Mouse (Mus musculus) embryonic facial prominence, embryonic 15.5 days (tissue): Measurements from ENCODE around the gene Kmt2d. TPM values are rescaled to one million over a fixed set of nuclear protein-coding genes. Genes with fewer than 3 reads are reported as not detected.

Source experiments
- ATAC-seq: fragments of 200-750 bp; cut with Nextera tagmentation; 2 replicates; pipeline ENCODE4 v1.8.0; 2017; ENCODE audit warnings: low read depth, moderate TSS enrichment; ENCODE audit not compliant: insufficient number of reproducible peaks, low FRiP score, low TSS enrichment
- H3K27ac ChIP-seq: fragments of 300-500 bp; sonication (generic); replicated peaks from 2 replicates; pipeline ENCODE4 v1.5.1; 2015; ENCODE audit warnings: mild to moderate bottlenecking, inconsistent platforms
- H3K27me3 ChIP-seq: fragments of 300-500 bp; sonication (generic); 2 replicates; pipeline ENCODE4 v1.6.1; 2015; ENCODE audit warnings: inconsistent platforms
- H3K36me3 ChIP-seq: fragments of 300-500 bp; sonication (generic); 2 replicates; pipeline ENCODE4 v1.6.1; 2015; ENCODE audit warnings: mild to moderate bottlenecking, inconsistent platforms
- H3K4me1 ChIP-seq: fragments of 300-500 bp; sonication (generic); 2 replicates; pipeline ENCODE4 v1.6.1; 2015; ENCODE audit warnings: inconsistent platforms
- H3K4me2 ChIP-seq: fragments of 300-500 bp; sonication (generic); replicated peaks from 2 replicates; pipeline ENCODE4 v1.6.1; 2015; ENCODE audit warnings: mild to moderate bottlenecking, inconsistent platforms
- H3K4me3 ChIP-seq: fragments of 300-500 bp; sonication (generic); replicated peaks from 2 replicates; pipeline ENCODE4 v1.5.1; 2015; ENCODE audit warnings: mild to moderate bottlenecking, inconsistent platforms
- H3K9ac ChIP-seq: fragments of 300-500 bp; sonication (generic); 2 replicates; pipeline ENCODE4 v1.6.1; 2015; ENCODE audit warnings: inconsistent platforms
- H3K9me3 ChIP-seq: fragments of 300-500 bp; sonication (generic); replicated peaks from 2 replicates; pipeline ENCODE4 v1.6.1; 2016; ENCODE audit warnings: inconsistent platforms
- WGBS: fragments of 180-500 bp; shearing (Covaris S2); methylation state at CpG from one replicate; pipeline ENCODE4 v1.1.7; 2015; 5-methylcytosine and 5-hydroxymethylcytosine counted together
- polyA plus RNA-seq: library from polyadenylated mRNA; unstranded; fragments of >200 nt; fragmentation: Nextera tagmentation; extraction: Ambion mirVana; gene quantifications from 2 replicates; pipeline ENCODE4 v1.2.1, GENCODE M21; 2015

The Kmt2d gene
- polyA plus RNA-seq, 1 experiment from 2014 or later = 14.1 TPM

DNA sequence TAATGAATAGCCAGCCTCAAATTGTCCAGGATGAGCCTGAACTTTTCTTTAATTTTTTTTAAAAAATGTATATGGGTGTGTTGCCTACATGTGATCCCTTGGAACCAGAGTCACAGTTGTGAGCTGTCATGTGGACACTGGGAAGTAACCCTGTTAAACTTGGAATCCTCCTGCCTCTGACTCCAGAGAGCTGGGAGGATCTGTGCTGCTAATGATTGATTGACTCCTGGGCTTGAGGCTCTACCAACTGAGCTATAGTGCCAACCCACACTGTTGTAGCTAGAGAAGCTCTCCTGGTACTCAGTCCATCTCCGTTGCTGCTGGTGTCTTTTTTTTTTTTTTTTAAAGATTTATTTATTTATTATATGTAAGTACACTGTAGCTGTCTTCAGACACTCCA, 13.1 kb upstream of the Kmt2d start:
- Histone ChIP-seq H3K4me2 (no peak overlapping the region), H3K9me3 (no peaks in the 10 kb centered on the region), H3K36me3 (no peaks in the 10 kb centered on the region), H3K9ac (no peak overlapping the region), H3K27ac (no peak overlapping the region), H3K4me3 (no peak overlapping the region), H3K4me1 (peaks cover 10% of the 10 kb centered on the region), H3K27me3 (no peaks in the 10 kb centered on the region)
- 74% methylated on average over 1 of the region's 1 CpGs for WGBS
- ATAC-seq = no peak

DNA sequence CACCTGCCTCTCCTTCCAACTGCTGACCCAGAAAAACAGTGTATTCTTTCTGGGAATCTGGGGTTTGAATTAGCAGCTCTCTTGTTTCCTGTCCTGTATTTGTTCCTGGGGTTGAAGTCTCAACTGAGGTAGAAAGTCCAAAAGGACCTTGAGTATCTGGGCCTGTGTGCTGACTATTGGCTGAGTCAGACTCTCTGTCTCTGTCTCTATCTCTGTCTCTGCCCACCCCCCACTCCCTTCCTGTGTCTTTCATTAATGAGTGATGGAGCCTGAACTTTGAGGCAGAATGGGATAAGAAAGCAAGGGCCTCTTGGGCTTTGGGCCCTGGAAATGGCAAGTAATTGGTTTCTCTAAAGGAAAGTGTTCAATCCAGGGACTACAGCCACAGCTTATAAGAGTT, 12.7 kb upstream of the Kmt2d start:
- no peaks in the 10 kb centered on the region for H3K36me3 ChIP-seq
- H3K9me3 ChIP-seq = no peaks in the 10 kb centered on the region
- no peak overlapping the region for H3K9ac ChIP-seq
- ATAC-seq = no peak
- H3K27me3 ChIP-seq = no peaks in the 10 kb centered on the region
- no peak overlapping the region for H3K4me2 ChIP-seq
- peaks cover 10% of the 10 kb centered on the region for H3K4me1 ChIP-seq
- no peak overlapping the region for H3K4me3 ChIP-seq
- no peak overlapping the region for H3K27ac ChIP-seq

DNA sequence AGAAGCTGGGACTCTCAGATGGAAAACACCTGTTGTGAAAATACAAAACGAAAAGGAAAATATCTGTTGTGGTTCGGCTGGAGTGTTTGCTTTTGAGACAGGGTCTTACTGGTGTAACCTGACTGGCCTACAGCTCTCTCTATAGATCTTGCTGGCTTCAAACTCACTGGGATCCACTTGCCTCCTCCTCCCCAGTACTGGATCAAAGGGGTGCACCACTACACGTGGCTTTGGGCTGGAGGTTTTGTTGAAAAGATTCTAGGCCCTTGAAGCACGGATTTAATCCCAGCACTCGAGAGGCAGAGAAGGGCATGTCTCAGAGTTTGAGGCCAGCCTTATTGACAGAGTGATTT, 10.6 kb upstream of the Kmt2d start:
- H3K9me3 ChIP-seq = no peaks in the 10 kb centered on the region
- WGBS = 5% methylated on average over 5 of the region's 5 CpGs
- H3K27me3 ChIP-seq = no peaks in the 10 kb centered on the region
- no peak for ATAC-seq
- H3K4me2 ChIP-seq = peak overlapping the region; percentile 86
- H3K4me3 ChIP-seq = peak overlapping the region; percentile 76
- H3K27ac ChIP-seq = no peak overlapping the region
- H3K36me3 ChIP-seq = no peaks in the 10 kb centered on the region
- H3K4me1 ChIP-seq = peaks cover 10% of the 10 kb centered on the region
- H3K9ac ChIP-seq = no peak overlapping the region

DNA sequence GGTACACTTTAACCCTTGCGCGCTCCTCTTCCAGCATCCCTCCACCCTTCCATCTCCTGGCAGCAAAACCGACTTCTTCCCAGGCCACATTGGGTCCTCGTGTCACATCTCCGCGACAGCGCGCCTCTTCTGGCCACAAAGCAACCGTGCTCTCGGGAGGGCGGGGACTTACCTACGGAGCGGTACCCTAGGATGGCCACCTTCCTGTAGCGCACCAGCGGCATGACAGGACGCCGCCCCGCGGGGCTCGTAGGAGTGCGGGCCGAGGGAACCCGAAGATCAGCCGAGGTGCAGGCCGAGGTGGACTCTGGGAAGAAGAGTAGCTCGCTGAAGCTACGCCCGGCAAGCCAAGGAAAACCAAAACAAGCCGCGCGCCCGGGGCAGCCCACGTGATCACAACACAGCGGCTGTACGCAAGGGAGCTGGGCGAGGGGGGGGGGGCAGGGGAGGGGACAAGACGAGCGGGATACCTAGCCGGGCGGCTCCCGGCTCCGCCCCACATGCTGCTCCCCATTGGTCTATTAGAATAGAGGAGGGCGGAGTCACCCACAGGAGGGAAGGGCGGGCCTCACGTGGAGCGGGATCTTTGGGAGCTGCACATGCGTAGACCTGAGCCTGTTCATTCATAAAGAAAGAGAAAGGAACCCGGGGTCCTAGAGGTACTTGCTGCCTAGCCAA, 10.1 kb upstream of the Kmt2d start:
- Histone ChIP-seq H3K4me2 (peak overlapping the region; percentile 86), H3K9ac (peak overlapping the region; percentile 61), H3K9me3 (no peaks in the 10 kb centered on the region), H3K27ac (peak overlapping the region; percentile 87), H3K36me3 (no peaks in the 10 kb centered on the region), H3K27me3 (no peaks in the 10 kb centered on the region), H3K4me3 (peak overlapping the region; percentile 76), H3K4me1 (peaks cover 10% of the 10 kb centered on the region)
- ATAC-seq = peak; percentile 96
- WGBS = under 1% methylated on average over 48 of the region's 48 CpGs

DNA sequence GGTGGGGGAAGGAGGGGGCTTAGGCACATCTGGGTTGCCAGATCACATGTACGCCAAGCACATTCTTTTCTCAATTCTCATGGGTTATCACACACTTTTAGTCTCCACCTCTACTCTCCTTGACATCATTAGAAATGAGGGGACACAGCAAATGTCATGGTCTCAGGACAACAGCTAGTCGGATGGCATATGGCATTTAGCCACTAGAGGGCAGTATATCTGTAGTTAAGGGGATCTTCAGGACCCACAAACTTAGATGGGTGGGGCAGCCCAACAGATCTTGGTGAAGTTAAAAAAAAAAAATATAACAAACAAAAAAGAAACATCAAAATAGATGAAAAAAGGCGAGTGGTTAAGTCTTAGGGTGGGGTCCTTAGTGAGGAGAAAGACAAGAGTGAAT, 6.3 kb upstream of the Kmt2d start:
- no peak for ATAC-seq
- 13% methylated on average over 3 of the region's 3 CpGs for WGBS
- H3K36me3 ChIP-seq = no peaks in the 10 kb centered on the region
- peaks cover 17% of the 10 kb centered on the region for H3K4me1 ChIP-seq
- no peaks in the 10 kb centered on the region for H3K9me3 ChIP-seq
- no peak overlapping the region for H3K4me3 ChIP-seq
- H3K9ac ChIP-seq = no peak overlapping the region
- no peaks in the 10 kb centered on the region for H3K27me3 ChIP-seq
- no peak overlapping the region for H3K27ac ChIP-seq
- H3K4me2 ChIP-seq = no peak overlapping the region

DNA sequence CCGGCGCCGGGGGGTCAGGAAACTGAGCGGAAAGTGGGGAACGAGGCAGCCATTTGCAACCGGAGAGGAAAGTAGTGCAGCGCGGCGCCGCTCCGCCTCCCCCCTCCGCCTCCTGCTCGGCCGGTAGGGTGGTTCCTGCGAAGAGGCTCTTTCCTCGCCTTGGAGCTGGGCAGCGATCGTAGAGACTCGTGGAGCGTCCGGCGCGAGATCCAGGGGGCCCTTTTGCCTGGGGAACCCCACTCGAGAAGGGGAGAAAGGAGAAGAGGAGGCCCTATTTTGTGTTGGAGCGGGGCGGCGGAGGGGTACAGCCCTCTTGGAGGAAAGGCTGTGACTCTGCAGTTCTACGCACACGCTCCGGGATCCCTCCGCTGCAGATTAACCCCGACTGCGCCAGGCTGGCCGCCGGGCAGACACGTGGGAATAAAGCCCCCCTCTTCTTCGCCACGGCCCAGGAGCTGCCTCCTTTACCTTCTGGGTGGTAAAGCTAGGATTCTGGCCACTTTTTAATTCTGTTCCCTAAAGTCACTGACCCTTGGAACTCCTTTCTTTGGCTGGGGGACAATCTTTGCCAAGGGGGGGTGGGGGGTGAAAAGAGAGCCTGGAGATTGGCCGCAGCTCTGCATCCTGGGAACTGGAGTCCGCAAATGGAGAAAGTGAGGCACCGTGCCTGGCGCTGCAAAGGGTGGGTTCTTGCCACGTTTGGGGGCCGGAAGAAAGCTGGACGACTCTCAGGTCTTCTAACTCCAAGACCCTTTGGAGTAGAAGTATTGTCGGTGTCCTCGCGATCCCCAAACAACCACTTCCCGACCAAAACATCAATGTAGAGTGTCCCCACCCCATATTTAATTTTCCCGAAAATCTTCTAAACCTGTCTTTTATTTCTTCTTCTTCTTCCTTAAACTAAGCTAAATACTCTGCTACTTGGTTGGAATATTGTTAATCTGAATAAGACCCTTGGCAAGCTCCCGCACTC, 1.2 kb upstream of the Kmt2d start:
- Histone ChIP-seq H3K4me3 (peak overlapping the region; percentile 99), H3K4me2 (peak overlapping the region; percentile 88), H3K9me3 (no peaks in the 10 kb centered on the region), H3K9ac (peak overlapping the region; percentile 100), H3K4me1 (peaks cover 36% of the 10 kb centered on the region), H3K27me3 (no peaks in the 10 kb centered on the region), H3K27ac (peak overlapping the region; percentile 99), H3K36me3 (no peaks in the 10 kb centered on the region)
- peak; percentile 86 for ATAC-seq
- under 1% methylated on average over 51 of the region's 51 CpGs for WGBS

DNA sequence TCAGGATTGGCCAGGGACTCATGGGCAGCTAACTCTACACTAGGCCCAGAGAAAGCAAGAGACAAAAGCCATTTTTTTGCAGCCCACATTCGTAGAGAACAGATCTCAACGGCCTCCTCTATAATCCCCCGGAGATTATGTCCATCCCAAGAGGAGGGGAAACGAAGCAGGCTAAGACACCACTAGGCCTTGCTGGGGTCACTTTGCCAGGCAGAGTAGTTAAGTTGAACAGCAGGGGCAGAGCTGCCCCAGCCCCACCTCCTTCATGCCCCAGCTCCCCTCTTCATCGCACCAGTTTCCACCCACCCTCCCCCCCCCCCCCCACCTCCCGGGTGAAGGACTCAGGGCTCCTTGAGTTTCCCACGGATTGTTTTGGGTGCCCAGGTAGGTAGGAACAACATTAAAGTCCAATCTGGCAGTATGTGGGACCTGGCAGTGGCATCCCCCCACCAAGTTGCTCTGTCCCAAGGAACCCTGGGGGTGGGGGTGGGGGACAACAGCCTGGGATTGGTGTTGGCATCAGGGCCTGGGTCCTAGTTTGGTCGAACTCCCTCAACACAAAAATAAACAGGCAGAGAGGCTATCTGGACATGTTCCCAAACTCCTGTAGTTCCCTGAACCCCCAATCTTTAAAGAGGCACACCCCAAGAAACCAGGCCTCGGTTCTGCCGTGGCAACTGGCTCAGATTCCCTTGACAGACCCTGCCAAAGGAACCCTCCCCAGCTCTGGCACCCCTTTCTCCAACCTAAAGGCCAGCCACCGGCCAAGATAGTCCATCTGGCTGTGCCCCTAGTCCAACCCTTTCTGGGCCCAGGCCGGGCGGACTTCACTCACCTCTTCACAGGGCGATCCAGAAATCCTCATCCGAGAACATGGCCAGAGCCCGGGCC, 580 bp downstream of the Kmt2d start:
- WGBS = under 1% methylated on average over 16 of the region's 16 CpGs
- ATAC-seq = no peak
- peak overlapping the region; percentile 100 for H3K9ac ChIP-seq
- H3K9me3 ChIP-seq = no peaks in the 10 kb centered on the region
- H3K4me1 ChIP-seq = peaks cover 40% of the 10 kb centered on the region
- peak overlapping the region; percentile 99 for H3K4me3 ChIP-seq
- H3K27ac ChIP-seq = peak overlapping the region; percentile 99
- no peaks in the 10 kb centered on the region for H3K27me3 ChIP-seq
- peaks cover 16% of the 10 kb centered on the region for H3K36me3 ChIP-seq
- peak overlapping the region; percentile 88 for H3K4me2 ChIP-seq

DNA sequence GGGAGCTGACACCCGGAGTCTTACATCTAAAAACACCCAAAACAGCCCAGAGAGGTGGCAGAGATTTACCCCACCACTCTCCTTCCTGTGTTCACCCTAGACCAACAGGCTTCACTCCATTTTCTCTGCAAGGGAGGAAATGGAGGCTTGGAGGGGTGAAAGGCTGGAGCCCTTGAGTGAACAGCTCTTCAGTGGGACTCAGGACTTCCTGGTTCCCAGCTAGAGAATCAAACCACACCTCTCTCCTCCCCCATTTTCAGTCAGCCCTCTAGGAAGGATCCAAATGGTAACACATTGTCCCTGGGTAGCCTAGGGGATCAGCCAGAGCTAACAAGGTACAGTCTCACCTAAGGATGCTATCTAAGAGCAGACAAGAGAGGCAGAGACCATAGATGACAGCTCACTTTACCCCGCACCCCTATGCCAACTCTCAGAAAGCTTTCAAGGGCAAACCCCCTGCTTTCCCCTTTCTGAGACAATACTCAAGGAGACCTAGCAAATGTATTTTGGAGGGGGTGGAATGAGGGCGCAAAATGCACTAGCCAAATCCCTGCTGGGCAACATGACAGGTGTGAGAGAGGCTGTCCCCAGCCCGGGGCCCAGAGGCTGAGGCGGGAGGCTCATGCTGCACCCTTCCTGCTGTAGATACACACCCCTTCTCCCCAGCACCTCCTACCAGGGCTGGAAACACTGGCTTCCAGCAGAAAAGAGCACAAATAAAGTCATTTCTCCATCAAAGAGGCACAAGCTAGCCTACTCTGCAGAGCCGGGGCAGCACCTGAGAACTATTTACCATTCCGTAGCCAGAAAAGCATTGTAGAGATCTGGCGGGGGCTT, 1.4 kb downstream of the Kmt2d start:
- Histone ChIP-seq H3K9me3 (no peaks in the 10 kb centered on the region), H3K36me3 (peaks cover 25% of the 10 kb centered on the region), H3K4me2 (peak overlapping the region; percentile 88), H3K4me1 (peaks cover 40% of the 10 kb centered on the region), H3K27ac (peak overlapping the region; percentile 72), H3K4me3 (peak overlapping the region; percentile 99), H3K27me3 (no peaks in the 10 kb centered on the region), H3K9ac (peak overlapping the region; percentile 100)
- WGBS = 9% methylated on average over 8 of the region's 8 CpGs
- ATAC-seq = no peak

DNA sequence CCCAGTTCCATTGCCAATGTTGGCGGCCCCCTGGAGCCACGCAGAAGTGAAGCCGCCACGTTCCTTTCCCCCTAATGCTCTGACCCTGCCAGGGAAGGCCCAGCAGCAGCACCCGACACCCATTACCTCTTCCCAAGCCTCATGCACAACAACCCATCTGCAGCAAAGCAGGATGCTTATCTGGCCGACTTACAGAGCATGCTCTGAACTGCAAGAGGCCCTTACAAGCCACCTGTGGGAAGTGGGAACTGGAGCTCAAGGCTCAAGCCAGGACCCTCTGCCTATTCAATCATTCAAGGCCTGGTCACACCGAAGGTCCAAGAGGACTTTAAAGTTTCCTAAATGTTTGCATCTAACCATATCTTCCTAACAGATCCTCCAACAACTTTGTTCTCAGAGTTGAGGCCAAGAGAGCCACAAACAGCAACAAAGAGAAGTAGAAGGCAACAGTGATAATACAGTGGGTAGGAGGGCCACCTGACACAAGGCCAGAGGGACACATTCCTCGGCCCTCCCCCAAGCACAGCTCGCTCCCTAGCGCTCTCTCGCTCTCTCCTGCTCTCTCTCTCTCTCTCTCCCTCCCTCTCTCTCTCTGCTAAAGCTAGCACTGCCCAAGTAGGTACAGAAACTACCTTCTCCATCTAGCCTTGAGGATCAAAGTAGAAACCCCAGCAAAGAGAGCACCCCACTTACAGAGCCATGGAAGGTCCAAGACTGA, 2.5 kb downstream of the Kmt2d start:
- Histone ChIP-seq H3K27me3 (no peaks in the 10 kb centered on the region), H3K4me2 (peak overlapping the region; percentile 88), H3K9me3 (no peaks in the 10 kb centered on the region), H3K36me3 (peaks cover 35% of the 10 kb centered on the region), H3K9ac (peak overlapping the region; percentile 100; the same call in 1 of the 2 replicates), H3K4me1 (peaks cover 40% of the 10 kb centered on the region), H3K4me3 (peak overlapping the region; percentile 99), H3K27ac (peak overlapping the region; percentile 72)
- ATAC-seq = no peak
- WGBS = 29% methylated on average over 11 of the region's 11 CpGs

DNA sequence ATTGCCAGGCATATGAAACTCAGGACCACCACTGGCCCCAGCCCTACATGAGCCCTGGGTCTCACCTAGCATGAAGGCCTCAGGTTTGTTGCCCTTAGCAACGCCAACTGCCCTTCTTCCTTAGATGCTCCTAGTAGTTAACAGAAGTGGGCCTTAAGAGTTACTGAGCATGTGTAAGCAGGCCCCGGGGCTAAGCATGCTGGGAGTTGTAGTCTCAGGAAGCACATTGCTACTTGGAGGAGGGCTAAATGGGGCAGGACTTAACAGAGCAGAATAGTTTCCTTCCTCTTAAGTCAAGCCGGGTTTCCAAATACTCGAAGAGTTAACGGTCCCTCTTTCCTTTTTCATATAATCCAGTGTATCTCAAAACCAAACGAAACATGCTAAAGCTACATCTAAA, 3.7 kb downstream of the Kmt2d start:
- H3K27ac ChIP-seq = peak overlapping the region; percentile 72; the same call in 1 of the 2 replicates
- no peaks in the 10 kb centered on the region for H3K27me3 ChIP-seq
- H3K4me1 ChIP-seq = peaks cover 33% of the 10 kb centered on the region
- H3K9me3 ChIP-seq = no peaks in the 10 kb centered on the region
- H3K36me3 ChIP-seq = peaks cover 47% of the 10 kb centered on the region
- peak overlapping the region; percentile 88 for H3K4me2 ChIP-seq
- 0 out of 2 replicates have a peak overlapping the region, but pooled peaks have one; percentile 3 for H3K9ac ChIP-seq
- H3K4me3 ChIP-seq = peak overlapping the region; percentile 99
- ATAC-seq = no peak
- 43% methylated on average over 6 of the region's 6 CpGs for WGBS
